Mouse (Mus musculus) frontal cortex, postnatal 25 days (tissue): ENCODE measurements around the gene Olfr1353.
"Not testable (repeated sequence)": the region's sequence is repeated elsewhere in the genome, so short reads cannot be mapped to it uniquely, and the experiment has no call there.

Source experiments
- DNase-seq, 2 experiments: peaks; one replicate each; pipeline ENCODE4 v3.0.0; 2022; ENCODE audit warnings: low spot score in 2 of 2

The Olfr1353 gene

GRCm38 (mm10) chr10:78963009-78963408, at the start of gene Olfr1353:
TSS of gene Olfr1353 (plus strand) at chr10:78963309.
- DNase-seq, result not testable (repeated sequence)

- not testable (repeated sequence) for DNase-seq
Measured at GRCm38 (mm10) chr10:78950336-78950735, 12.8 kb upstream of the Olfr1353 start, which contains the start of gene Olfr8. TSS of gene Olfr8 (plus strand) at chr10:78950636.

DNA sequence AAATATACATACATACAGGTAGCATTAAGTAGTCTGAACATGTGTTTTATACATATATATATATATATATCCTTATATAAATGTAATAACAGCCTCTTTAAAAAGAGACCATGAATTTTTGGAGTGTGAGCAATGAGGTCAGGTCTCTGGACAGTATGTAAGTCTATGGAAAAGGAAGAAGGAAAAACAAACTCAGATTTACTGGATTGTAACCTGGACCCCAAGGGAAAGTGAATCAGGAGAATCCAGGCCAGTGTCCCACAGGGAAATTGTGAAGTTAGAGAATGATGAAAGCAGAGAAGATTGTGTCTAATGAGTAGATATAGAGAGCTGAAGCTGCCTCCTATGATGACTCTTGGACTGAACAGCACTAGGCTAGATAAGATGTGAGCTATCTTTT, 17.6 kb downstream of the Olfr1353 start, which contains the start of gene Olfr1352:
Gene Olfr1352 (plus strand): TSS at position 301 of the 400 bp plus-strand sequence.
- no peak for DNase-seq

DNA sequence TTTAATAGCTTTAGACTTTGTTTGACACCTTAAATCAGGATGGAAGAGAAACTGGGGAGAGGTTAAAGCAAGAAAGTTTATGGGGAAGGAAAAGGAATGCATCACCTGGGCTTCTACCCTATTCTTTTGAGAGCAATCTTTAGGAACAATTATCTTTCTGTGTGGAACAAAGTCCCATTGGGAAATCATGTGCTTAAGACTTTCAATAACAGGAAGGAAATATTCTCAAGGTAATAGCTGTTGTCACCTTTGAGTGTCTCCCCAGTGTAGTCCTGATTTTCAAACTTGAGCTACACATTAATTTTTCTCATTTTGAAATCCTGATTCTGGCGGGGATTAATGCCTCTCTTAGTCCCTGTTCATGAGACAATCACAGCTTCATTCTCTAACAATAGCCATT, 49.1 kb downstream of the Olfr1353 start, which contains the start of gene Olfr1351:
Gene Olfr1351 (plus strand): TSS at position 301 of the 400 bp plus-strand sequence.
- DNase-seq, result no peak
